Mouse (Mus musculus) megakaryocyte, embryonic 14.5 days (primary cell): ENCODE measurements around the gene Pip5kl1.

Source experiments
- FLI1 ChIP-seq: IDR thresholded peaks from 2 replicates; pipeline ENCODE4 v1.6.1; 2012; ENCODE audit warnings: low read length, inconsistent platforms, mixed read lengths
- GATA1 ChIP-seq: IDR thresholded peaks from 3 replicates; pipeline ENCODE4 v1.6.1; 2012; ENCODE audit warnings: mixed read lengths, low read length, inconsistent platforms, borderline replicate concordance

DNA sequence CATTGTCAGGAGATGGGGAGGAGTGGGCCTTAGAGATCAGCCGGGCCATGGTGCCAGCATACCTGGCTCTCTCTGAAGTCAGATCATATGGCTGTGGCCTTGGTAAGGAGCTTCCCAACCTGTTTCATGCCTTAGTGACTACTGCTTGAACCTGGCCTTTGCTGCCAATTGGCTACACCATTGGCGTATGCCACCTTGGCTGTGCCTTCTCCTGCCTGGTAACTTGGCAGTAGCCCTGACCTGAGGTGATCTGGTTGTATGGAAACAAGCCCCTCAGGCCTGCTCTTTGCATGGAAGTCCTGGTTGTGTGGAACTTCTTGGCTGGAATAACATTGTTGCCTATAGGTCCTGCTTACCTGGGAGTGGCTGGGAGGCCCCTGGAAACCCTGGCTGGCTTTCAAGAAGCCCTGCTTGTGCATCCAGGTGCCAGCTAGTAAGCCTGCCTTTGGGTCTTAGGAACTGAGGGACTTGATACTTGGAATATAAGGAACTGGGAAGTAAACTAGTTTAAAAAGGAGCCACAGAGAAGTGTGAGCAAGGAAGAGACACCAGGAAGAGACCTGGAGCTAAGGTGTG lies 33.2 kb upstream of the Pip5kl1 start:
- TF ChIP-seq GATA1 (no peak), FLI1 (no peak)
